Mouse (Mus musculus) heart, adult 8-10 months (tissue): ENCODE data around the gene Efs. TPM values are rescaled to one million over a fixed set of nuclear protein-coding genes. Genes with fewer than 3 reads are reported as not detected.

ENCODE experiments used
- DNase-seq: peaks from one replicate; pipeline ENCODE4 v3.0.0; 2022; ENCODE audit warnings: low spot score
- total RNA-seq, 4 experiments: library from RNA; stranded (reverse); gene quantifications; 2 replicates each; pipeline ENCODE4 v1.2.4; 2022

Gene Efs
- total RNA-seq, 4 experiments from 2014 or later, result 1.6 to 2.6 (median 2.2) TPM

DNA sequence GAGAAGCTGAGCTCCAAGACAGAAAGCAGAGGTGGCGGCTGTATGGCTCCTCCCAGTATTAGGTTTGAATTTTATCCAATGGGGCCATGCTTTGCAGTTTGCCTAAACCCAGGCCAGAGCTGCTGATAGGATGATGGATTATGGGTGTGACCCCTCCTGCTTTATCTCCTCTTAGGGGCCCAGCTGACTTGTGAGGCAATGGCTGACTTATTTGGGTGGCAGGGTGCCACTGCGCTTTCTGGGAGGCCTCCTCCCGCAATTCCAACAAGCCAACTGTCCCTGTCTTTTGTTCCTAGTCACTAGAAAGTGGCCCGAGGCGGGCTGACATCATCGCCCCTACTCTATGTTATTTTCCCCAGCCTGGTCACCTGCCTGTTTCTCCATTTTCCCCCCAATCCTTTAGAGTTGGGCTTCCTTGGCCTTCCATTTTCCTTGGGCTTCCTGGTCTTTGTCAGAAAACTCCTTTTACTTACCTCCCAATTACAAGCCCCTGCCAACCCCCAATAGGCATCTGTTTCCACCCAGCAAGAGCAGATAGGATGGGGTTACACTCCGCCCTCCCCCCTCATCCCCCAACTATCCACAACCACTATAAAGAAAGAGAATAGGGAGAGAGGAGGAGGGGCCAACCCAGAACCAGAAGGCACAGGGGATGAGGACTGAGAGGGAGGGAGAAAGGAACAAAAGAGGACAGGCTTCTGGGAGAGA is 1.1 kb downstream of the Efs start:
- peak; percentile 65 for DNase-seq

DNA sequence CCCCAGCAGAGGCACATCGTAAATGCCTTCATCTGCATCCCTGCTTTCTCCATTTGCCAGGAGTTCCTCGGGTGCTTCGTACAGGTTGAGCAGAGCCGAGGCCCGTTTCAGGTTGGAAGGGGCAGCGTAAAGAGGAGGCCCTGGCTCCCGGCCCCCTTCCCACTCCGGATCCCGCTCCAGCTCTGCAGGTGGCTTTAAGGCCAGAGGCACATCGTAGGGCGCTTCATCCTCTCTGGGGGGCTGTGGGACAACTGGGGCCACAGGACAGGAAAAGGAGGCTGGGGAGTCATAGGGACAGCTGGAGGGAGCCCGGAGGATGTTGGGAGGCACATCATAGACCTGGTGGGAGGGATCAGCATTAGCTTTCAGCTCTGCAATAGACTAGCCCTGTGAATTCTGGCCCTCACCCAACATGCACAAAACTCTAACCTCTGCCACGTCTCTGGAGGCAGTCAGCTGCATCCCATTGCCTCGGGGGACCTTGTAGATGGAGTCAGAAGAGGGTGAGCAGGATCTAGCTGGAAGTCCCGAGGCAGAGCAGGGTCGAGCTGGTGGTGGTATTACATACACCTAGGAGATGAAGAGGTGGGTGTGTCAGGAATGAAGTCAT is 5.7 kb downstream of the Efs start:
- no peak for DNase-seq

DNA sequence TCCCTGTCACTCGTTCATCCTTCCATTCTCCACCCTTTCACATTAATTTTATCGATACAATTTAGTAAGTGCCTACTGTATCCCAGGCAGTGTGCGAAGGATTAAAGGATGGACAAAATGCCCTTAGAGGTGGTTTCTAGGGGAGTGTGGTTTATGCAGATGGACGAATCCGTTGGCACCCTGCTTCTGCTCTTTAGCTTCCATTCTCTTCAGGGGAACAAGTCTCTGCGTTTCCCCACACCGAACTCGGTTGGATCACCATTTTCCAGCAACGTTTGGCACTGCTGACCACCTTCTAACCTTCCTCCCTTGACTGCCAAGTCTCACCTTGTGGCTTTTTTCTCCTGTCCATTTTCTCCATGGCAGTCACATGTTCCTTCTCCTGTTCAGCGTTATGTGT is 12.6 kb downstream of the Efs start:
- no peak for DNase-seq

DNA sequence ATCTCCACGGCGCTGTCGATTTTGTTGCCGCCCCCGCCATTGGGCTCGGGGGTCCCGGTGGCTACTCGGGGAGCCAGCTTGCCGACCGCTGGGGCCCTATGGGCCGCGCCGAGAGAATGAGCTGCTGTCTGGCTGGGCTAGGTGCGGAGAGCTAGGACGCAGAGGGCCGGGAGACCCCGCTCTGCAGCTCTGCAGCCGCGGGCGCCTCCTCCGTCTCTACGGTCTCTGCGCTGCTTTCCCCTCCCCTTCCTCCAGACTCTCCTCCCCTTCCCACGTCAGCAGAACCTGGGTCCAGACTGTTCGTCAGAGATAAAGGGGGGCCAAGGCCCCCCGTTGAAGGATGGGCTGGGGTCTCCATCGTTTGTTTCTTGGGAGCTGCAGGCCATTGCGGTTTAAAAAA is 13.0 kb downstream of the Efs start, which contains the start of gene Slc22a17:
TSS of gene Slc22a17 (minus strand) at position 247 of the 400 bp plus-strand sequence.
- peak; percentile 68 for DNase-seq

DNA sequence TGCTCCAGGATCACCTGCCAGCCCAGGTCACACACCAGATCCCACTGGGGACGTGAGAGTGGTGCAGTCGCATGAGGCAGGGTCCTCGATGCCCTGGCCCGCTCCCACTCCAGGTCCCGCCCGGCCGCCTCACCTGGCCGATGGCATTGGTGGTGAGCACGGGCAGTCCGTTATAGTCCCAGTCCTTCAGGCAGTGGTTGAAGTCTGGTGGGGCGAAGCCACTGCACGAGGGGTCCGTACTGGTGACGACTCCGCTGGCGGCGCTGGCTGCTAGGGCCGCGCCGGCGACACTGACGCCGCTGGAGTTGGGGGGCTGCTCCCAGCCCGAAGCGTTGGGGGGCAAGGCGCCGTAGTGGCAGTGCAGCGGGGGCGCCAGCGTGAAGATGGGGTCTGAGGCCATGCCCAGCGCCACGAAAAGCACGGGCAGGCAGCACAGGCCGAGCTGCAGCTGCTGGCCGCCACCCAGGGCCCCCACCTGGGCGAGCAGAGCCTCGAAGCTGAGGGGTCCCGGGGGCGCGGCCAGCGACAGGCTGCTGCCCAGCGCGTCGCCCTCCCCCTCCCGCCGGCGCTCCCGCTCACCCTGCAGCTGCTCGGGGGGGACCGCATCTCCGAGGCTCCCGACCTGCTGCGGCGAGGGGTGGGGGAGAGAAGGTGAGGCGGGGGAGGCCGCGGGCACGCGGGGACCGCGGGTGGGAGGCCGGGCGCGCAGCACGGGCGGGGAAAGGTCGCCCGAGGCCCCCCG is 13.6 kb downstream of the Efs start:
- no peak for DNase-seq

DNA sequence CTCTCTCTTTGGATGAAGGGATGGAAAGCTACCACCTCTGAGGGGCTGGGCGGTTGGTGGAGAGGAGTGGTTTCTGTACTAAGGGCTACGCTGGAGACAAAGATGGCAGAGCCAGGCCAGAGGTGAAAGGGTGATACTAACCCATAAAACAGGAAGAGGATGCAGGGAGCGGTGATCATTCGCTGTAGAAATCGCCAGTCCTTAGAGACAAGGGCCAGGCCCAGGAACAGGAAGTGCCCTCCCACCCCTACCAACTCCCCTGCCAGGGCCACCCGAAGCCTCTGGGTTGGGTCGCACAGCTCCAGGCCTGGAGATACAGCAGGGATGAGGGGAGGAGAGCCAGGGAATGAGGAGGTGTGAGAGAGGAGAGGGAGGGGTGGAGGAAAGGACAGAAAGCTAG is 17.2 kb downstream of the Efs start:
- DNase-seq, result no peak

DNA sequence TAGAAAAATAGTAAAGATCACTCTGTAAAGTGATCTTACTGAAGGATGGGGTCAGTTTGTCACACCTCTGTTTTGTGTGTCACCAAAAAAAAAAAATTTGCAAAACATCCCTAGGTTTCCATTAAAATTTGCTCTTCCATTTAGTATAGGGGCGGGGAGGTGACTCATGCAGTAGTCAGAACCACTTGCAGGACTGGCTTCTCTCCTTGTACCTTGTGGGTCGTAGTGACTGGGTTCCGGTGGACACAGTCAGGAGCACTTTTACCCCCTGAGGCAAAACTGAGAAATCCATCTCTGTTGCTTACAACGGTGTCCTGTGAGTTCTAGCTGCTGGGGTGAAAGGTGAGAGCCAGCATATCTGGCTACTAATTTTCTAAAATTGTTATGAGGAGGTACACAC is 22.3 kb downstream of the Efs start:
- no peak for DNase-seq

DNA sequence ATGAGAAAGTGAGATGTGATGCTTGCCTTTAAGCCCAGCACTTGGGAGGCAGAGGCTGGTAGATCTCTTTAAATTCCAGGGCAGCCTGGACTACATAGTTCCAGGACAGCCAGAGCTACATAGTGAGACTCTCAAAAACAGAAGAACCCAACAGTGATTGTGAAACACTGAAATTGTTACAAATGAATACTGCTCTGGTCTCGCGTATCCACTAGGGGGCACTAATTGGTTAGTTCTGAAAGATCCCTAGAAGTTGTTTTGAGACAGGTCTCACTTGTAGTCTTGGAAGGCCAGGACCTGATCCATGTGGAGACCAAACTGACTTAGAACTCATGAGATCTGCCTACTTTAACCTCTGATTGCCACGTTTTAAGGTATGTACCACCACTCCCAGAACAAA is 25.5 kb downstream of the Efs start:
- DNase-seq, result peak; percentile 84

DNA sequence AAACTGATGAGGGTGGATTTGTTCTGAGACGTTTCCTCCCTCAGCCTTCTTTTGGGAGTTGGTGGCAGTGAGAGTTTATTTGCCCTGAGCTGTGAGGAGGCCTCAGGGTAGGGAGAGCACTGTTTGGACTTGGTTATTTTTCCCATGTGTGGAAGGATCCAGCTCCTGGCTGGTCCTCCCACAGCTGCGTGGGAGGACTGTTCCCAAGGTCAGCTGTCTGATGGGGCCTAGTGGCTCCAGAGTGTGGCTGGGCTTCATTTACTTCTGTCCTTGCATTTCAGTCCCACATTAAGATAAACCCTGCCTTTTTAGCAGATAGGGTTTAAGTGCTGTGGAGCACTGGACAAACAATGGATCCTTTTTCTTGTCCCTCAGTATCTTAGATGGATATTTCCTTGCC is 28.5 kb downstream of the Efs start:
- no peak for DNase-seq

DNA sequence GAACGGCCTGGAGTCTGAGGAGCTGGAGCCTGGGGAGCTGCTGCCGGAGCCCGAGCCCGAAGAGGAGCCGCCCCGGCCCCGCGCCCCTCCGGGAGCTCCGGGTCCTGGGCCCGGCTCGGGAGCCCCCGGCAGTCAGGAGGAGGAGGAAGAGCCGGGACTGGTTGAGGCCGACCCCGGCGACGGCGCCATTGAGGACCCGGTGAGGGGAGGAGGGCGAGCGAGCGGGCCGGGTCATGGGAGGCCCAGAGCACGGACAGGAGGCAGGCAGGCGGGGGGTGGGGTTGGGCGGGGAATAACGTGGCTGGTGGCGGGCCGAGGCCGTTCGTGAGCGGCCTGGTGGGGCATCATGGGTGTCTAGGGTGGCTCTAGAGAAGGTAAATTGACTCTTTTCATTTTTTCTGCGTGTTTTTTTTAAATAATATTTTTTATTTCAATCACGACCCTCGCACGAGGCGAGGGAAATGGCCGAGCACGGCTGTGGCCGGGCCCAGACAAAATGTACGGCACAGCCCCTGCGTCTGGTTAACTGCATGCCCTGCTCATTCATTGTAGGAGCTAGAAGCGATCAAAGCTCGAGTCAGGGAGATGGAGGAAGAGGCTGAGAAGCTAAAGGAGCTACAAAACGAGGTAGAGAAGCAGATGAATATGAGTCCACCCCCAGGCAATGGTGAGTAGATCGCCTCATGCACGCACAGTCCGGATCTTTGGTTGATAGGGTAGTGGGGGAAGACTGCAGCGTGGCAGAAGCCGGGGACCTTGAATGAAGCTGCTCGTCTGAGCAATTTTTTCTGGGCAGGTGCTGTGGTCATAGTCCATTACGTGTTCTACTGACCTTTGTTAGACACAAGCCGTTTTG is 31.4 kb downstream of the Efs start:
- peak; percentile 53 for DNase-seq

DNA sequence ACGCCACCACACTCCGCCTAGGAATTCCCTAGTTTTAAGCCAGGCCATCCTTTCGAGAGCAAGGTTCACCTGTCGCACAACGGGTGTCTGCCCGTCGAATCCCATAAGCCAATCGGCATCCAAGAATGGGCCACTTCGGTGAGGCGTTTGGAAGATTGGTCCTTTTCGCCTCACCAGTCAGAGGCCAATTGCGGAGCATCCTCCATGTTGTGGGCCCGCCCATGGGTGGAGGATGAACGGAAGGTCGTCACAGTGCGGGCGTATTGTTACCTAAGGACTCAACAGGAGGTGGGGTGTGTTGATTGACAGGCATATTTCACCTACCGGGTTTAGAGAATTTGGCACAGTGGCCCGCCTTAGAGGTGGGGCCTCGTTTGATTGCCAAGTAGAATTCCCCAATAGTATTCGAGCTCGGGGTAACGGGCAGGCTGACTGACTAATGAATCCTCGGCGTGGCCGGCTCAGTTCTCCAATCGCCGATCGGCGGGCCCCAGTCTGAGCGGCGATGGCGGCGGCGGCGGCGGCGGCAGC is 32.2 kb downstream of the Efs start:
- DNase-seq, result peak; percentile 100

DNA sequence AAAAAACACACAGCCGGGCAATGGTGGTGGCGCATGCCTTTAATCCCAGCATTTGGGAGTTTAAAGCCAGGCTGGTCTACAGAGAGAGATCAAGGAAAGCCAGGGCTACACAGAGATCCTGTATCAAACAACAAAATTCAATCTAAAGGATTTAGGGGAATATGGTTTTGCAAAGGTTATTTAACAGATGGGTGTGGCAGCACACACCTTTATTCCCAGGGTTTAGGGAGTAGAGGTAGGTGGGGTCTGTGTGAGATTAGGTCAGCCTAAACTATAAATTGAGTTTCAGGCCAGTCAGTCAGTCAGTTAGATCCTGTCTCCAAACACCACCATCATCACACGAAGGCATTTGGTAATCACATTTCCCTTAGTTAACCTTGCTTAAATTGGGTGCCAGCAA is 33.7 kb downstream of the Efs start, which contains the start of gene Pabpn1:
TSS of gene Pabpn1 (plus strand) at position 301 of the 400 bp plus-strand sequence.
- DNase-seq, result no peak

DNA sequence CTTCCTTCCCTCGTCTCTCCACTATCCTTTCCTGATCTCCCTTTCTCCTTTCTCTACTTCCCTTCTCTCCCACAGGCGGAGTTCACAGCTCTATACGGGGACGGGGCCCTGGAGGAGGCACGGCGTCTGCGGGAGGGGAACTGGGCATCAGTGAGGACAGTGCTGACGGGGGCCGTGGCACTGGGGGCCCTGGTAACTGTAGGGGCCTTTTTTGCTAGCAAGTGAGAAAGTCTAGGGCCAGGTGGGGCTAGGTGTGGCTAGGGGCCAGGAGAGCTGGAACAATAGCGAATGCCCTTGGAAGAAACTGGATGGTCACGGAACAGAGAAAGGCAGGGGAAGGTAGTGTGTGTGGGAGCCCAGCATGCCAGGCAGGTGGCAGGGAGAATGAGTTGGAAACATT is 40.6 kb downstream of the Efs start:
- DNase-seq, result no peak

DNA sequence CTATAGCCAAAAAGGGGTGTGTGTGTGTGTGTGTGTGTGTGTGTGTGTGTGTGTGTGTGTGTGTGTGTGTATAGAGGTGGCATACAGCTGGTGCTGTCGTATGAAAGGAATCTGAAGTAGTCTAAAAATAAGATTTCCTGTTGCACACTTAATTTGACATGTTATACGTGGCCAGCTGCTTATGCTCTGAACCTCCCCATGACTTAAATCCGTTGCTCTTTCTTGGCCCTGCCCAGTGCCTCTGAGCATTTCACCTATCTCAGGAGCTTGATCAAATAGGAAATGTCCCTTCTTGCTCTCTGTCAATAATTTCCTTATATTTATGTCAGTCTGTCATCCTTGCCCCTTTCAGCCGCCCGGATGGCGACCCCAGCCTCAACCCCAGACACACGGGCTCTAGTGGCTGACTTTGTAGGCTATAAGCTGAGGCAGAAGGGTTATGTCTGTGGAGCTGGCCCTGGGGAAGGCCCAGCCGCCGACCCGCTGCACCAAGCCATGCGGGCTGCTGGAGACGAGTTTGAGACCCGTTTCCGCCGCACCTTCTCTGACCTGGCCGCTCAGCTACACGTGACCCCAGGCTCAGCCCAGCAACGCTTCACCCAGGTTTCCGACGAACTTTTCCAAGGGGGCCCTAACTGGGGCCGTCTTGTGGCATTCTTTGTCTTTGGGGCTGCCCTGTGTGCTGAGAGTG is 41.8 kb downstream of the Efs start:
- DNase-seq, result no peak

DNA sequence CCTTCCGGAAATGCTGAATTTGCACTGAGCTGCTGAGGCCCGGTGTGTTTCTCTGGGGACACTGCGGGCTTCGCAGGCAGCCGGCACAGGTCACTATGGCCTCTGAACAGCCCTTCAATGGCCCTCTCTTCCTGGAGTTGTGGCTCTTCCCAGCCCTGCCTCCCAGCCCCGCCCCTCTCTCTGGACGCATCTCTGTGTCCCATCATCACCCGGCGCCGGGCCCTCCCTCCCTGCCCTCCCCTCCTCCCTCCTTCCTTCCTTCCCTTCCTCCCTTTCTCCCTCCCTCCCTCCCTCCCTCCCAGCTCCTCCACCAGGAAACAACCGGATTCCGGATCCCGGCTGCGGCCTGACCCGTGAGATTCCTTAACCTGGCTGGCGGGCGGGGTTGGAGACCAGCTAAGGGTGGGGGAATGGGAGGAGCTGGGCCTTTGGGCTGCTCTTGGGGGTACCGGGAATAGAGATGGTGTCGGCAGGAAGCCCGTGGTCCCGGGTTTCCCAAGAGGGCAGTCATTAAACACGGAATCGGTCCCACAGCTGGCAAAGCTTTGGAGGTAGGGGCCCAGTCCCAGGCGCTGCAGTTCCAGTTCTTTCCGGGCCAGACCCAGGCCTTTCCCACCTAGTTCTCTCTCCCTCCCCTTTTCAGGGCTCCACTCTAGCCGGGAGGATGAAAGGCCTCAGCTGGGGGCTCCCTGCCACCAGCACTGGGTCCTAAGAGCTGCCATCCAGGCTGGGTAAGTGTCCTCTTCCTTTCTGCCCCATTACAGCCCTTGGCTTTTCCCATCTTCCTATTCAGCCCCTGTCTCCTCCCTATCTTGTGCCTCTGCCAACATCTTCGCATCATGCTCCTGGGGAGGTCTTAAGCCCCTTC is 42.5 kb downstream of the Efs start, which contains the start of the genes Bcl2l2 and Gm20521:
TSS of gene Bcl2l2 (plus strand) at position 224 of the 868 bp plus-strand sequence.
TSS of gene Gm20521 (plus strand) at position 288 of the 868 bp plus-strand sequence.
- peak; percentile 75 for DNase-seq

DNA sequence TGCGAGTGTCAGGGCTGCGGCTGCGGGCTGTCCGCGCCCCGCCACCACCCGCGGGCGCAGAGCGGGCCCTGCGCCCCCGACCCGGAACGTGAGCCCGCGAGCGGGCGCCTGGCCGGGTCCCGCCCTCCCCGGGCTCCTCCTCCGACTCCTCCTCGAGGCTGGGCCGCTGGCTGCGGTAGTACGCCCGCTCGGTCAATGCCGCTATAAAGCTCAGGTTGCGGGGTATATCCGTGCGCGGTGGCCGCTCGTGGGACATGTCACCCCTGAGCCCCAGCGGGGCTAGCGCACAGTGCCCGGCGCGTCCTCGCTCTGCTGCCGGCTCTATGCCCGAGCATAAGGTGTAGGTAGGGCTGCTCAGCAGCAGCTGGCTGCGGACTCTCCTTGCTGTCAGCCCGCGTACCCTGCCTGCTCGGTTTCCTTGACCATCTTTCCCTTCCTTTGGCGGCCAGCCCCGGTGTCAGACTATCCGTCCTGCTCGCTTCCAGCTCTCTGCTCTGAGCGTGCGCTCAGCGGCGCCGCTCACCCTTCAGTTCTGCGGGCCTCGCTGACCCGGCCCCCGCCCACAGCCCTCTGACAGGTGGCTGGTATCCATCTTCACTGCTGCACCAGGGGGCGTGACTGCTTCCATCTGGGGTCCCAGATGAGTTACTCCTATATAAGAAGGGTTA is 48.7 kb downstream of the Efs start, which contains the start of gene Ppp1r3e:
TSS of gene Ppp1r3e (minus strand) at position 503 of the 668 bp plus-strand sequence.
- peak; percentile 46 for DNase-seq

DNA sequence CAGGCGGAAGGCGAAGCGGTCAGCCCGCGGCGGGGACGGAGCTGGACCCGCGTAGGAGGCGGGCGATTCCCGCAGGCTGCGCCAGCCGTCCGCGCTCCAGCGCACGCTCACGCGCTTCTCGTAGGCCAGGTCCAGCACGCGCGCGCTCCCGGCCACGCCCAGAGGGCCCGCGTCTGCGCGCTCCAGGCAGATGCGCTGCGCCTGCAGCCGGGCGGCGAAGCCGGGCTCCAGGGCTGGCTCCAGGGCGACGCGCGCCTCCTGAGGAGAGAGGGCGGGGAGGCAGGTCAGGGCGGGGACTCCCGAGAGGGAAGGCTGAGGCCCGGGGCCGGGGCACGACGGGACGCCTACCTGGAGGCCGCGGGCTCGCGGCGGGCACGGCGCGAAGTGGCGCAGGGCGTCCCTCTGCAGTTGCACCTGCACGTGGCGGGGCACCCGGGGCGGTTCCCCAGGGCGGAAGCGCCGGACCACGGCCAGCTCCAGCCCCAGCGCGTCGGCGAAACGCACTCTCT is 49.3 kb downstream of the Efs start:
- peak; percentile 81 for DNase-seq

DNA sequence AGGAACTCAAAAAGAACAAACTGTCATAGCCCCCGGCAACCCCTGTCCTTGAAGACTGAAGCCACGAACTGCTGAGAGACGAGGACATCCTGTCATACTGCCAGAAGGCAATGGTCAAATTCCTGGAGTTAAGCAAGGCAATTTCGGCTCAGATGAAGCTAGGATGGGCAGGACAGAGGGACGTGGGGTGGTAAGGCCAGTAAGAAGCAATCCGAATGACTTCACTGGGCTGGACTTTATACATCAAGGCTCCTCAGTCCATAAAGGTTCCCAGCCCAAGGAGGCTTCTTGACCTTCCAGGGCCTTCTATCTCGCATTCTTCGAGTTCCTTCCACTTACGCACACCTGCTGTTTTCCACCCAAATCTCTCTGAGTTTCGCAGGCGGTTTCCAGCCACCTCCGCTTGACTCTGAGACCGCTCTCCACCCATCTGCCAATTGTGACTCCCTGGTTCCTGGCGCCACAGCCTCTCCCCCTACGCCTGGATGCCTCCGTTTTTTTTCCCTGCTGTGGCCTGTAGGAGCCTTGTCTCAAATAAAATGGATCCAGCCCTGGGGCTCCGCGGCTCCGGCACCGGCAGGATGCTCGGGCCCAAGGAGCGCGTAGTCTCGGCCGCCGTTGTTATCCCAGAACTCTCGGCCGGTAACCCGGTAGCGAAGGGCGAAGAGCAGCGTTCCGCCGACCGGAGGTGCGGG is 49.9 kb downstream of the Efs start:
- no peak for DNase-seq
